Mouse (Mus musculus) lung, postnatal 0 days (tissue): ENCODE measurements around the gene Pde4a.
"Not testable (repeated sequence)": the region's sequence is repeated elsewhere in the genome, so short reads cannot be mapped to it uniquely, and the experiment has no call there.

Experiments used
- CTCF ChIP-seq: IDR thresholded peaks from 2 replicates; pipeline ENCODE4 v1.5.1; 2016; ENCODE audit warnings: antibody characterized with exemption, mild to moderate bottlenecking
- EP300 ChIP-seq: IDR thresholded peaks from 2 replicates; pipeline ENCODE4 v1.6.1; 2016; ENCODE audit warnings: antibody characterized with exemption, mild to moderate bottlenecking, control low read depth

DNA sequence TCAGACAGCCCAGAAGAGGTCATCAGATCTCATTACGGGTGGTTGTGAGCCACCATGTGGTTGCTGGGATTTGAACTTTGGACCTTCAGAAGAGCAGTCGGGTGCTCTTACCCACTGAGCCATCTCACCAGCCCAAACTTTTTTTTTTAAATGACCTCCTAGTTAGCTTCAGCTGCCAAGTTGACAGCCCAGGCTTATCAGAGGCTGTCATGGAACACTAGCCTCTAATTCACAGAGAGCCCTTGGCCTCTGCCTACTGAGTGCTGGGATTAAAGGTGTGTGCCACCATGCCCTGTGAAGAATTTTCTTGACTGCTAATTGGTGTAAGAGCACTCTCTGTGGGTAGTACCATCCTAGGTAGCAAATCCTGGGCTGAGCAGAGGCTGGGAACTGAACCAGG, 58.0 kb downstream of the Pde4a start:
- not testable (repeated sequence) for TF ChIP-seq CTCF, EP300
